Mouse (Mus musculus) lung, adult 10 weeks (tissue): ENCODE results near the gene Ces1e. TPM values are rescaled to one million over a fixed set of nuclear protein-coding genes. Genes with fewer than 3 reads are reported as not detected.

Experiments used
- polyA plus RNA-seq: library from polyadenylated mRNA; stranded (reverse); fragments of 350-450 nt; fragmentation: Illumina TruSeq; extraction: RNeasy Lipid Tissue Mini Kit (QIAGEN cat#74804); gene quantifications from one replicate; pipeline ENCODE4 v1.2.3, GENCODE M21; 2014; ENCODE audit warnings: low read depth, low replicate concordance; ENCODE audit not compliant: insufficient read depth

Ces1e gene
- polyA plus RNA-seq = 7.1 TPM

GRCm38 (mm10) chr8:93229446-93229845 is at the start of gene Ces1e:
Gene Ces1e (minus strand): TSS chr8:93229619.

DNA sequence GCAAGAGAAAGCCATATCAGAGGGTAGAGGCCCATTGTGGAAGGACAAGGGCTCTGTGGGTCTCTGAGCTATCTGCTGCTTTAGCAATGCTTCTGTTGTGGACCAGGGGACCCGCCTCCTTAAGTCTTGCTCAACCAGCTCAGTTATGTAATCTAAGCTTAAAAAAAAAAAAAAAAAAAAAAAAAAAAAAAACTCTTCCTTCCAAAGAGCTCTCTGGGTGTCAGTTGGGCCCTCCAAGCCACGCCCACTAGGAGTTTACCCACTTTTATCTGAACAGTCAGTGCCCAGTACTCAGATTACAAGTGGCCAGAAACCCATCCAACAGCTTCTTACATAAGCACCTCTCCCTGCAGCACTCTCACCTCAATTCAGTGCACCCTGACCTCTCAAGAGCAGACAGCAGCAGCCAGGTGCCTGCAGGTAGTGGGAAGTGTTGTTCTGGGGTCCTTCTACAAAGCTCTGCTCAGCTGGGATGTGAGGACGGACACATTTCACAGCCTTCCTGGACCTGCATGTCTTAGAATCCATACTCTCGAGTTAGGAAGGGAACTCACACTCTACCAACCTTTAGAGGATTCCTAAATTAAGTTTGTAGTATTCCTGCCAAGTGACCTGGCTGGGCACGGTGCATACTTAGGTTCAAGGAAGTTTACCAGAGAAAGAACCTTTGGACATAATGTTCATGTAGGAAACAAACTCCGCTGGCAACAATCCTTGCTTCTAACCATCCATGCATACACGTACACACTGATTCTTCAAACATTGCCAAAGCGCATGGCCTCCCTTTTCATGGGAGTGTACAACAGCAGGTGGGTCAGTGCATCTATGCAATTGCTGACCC is 31.5 kb downstream of the Ces1e start, which contains the start of gene Ces1d:
Ces1d (minus strand) TSS at position 154 of the 841 bp plus-strand sequence.

Other genes starting within 250 kb of the Ces1e start
- gene Ces1a, start 181.4 kb downstream of the Ces1e start, polyA plus RNA-seq = not detected
- 0.69 TPM for gene Ces1b, start 149.6 kb downstream of the Ces1e start, polyA plus RNA-seq
- 0.12 TPM for gene Ces1c, start 98.3 kb downstream of the Ces1e start, polyA plus RNA-seq
- gene Ces1d, start 31.8 kb downstream of the Ces1e start, polyA plus RNA-seq = 506 TPM
- gene Ces1f, start 50.1 kb upstream of the Ces1e start, polyA plus RNA-seq = 8.8 TPM
- gene Ces1g, start 107.7 kb upstream of the Ces1e start, polyA plus RNA-seq = 1.8 TPM
- gene Ces1h, start 150.1 kb upstream of the Ces1e start, polyA plus RNA-seq = 0.12 TPM